Mouse (Mus musculus) B cell, adult 67 days (primary cell): Measurements from ENCODE around the gene Cd300ld3. TPM values are rescaled to one million over a fixed set of nuclear protein-coding genes. Genes with fewer than 3 reads are reported as not detected.

ENCODE experiments used
- total RNA-seq, 2 experiments: library from RNA; stranded (reverse); gene quantifications; 4 replicates each; pipeline ENCODE4 v1.2.4; 2023

The Cd300ld3 gene
- total RNA-seq: not detected

DNA sequence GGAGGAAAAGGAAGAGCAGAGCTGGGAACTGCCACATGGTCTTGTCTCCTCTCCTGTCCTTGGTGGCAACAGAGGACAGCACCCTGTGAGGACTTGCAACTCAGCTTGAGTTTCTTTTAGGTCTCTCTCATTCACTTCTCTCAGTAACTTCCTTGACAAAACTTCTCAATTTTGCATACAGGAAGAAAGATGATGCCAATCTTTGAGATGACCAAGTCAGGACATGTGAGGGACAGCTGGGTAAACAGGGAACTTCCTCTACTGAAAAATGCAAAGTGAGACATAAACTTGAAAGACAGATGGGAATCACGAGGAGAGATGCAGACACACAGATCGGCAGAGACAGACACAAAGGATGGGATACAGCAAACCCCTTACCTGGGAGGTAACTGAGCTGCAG is at the start of gene Cd300ld3:
Gene Cd300ld3, minus strand, starts transcription at position 151 of the 400 bp plus-strand sequence.

DNA sequence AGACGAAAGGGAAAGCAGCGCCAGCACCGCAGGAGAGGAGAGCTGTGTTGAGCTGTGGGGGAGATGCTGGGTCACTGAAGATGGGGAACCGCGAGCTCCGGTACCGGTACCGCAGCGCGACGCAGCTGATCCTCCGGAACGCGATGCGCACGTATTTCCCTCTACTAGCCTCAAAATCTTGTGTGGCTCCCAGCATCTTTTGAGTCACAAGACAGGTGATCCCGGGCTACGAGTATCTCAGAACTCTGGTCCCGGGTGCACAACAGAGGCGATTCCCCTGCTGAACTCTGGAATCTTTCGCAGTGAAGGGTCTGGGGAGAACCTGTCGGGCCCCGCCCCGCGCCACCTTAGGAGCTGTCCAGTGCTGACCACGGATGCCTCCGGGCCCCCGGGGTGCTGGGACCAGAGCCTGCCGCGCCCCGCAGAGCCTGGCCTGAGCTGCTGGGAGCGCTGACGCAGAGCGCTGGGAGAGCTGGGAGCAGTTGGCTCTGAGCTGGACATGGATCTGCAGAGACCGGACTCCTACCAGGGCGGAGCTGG is 43.2 kb upstream of the Cd300ld3 start, which contains the start of gene Rab37:
Gene Rab37, plus strand, starts transcription at position 70 of the 540 bp plus-strand sequence.

DNA sequence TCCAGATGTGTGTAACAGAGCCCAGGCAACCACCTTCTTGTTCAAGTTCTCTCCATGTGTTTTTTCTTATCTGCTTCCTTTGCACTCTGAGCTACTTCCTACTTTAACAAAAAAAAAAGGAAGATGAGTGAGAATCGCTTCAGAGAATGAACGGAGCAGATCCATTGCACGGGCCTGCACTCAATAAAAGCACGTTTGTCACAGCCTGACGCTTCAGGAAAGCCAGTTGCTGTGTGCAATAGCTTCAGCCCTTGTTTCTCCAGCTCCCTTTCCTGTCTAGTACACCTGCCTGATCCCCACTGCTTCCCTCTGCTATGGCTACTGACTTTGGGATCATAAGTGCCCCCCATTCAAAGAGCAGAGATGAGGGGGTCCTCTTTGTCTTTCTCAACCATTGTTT is 13.9 kb upstream of the Cd300ld3 start, which contains the start of gene Cd300e:
Gene Cd300e, minus strand, starts transcription at position 101 of the 400 bp plus-strand sequence.

DNA sequence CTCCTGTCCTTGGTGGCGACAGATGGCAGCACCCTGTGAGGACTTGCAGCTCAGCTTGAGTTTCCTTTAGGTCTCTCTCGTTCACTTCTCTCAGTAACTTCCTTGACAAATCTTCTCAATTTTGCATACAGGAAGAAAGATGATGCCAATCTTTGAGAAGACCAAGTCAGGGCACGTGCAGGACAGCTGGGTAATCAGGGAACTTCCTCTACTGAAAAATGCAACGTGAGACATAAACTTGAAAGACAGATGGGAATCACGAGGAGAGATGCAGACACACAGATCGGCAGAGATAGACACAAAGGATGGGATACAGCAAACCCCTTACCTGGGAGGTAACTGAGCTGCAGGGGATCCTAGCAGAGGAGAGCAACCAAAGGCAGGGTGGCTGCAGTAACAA is 10.5 kb downstream of the Cd300ld3 start, which contains the start of gene Cd300ld5:
Gene Cd300ld5, minus strand, starts transcription at position 101 of the 400 bp plus-strand sequence.

DNA sequence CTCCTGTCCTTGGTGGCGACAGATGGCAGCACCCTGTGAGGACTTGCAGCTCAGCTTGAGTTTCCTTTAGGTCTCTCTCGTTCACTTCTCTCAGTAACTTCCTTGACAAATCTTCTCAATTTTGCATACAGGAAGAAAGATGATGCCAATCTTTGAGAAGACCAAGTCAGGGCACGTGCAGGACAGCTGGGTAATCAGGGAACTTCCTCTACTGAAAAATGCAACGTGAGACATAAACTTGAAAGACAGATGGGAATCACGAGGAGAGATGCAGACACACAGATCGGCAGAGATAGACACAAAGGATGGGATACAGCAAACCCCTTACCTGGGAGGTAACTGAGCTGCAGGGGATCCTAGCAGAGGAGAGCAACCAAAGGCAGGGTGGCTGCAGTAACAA is 21.3 kb downstream of the Cd300ld3 start, which contains the start of gene Cd300ld4:
Gene Cd300ld4, minus strand, starts transcription at position 101 of the 400 bp plus-strand sequence.

DNA sequence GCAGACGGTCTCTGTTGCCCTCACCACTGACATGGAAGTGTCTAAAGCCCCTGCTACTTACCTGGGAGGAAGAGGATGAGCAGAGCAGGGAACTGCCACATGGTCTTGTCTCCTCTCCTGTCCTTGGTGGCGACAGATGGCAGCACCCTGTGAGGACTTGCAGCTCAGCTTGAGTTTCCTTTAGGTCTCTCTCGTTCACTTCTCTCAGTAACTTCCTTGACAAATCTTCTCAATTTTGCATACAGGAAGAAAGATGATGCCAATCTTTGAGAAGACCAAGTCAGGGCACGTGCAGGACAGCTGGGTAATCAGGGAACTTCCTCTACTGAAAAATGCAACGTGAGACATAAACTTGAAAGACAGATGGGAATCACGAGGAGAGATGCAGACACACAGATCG is 32.1 kb downstream of the Cd300ld3 start, which contains the start of gene Cd300ld2:
Gene Cd300ld2, minus strand, starts transcription at position 101 of the 400 bp plus-strand sequence.

DNA sequence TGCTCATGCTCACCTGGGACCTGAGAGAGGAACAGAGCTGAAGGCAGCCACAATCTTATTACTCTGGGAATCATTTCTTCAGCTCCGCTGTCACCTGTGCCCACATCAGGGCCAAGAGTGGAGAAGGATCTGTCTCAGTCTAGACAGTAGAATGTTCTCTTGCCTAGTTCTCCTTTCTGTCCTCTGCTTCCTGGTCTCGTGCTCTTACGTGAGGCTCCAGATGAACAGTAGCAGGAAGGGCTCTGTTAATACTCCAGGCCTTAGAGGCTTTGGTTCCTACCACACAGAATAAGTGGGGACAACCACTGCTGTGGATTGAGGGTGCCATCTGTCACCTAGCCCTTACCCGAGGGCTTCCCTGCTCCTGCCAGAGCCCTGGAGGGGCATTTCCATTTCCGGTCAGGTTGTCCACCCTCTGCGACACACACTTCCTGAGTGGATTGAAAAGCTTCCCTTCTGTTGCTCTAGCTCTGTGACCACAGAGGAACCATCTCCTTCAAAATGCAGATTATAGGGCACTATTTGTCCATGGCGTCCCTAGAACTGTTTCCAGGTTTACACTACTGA is 46.7 kb downstream of the Cd300ld3 start, which contains the start of gene Cd300c2:
Gene Cd300c2, minus strand, starts transcription at position 407 of the 567 bp plus-strand sequence.

Other genes starting within 250 kb of the Cd300ld3 start
- not detected for gene Gpr142, start 249.5 kb downstream of the Cd300ld3 start, total RNA-seq
- gene Gprc5c, start 197.3 kb downstream of the Cd300ld3 start, total RNA-seq: not detected
- under 1 TPM; 0.30 to 0.78 TPM for gene Cd300a, start 158.4 kb downstream of the Cd300ld3 start, total RNA-seq
- not detected for gene Cd300lb, start 114.0 kb downstream of the Cd300ld3 start, total RNA-seq
- not detected for gene Cd300c, start 79.3 kb downstream of the Cd300ld3 start, total RNA-seq
- under 1 TPM; 0.59 to 0.61 TPM for gene Cd300ld, start 58.5 kb downstream of the Cd300ld3 start, total RNA-seq
- gene Cd300c2, start 46.5 kb downstream of the Cd300ld3 start, total RNA-seq: 1 to 10 TPM in 1 of 2 experiments, under 1 TPM in 1; 0.47 to 1.2 TPM
- not detected for gene Cd300ld2, start 32.2 kb downstream of the Cd300ld3 start, total RNA-seq
- gene Cd300ld4, start 21.4 kb downstream of the Cd300ld3 start, total RNA-seq: not detected
- gene Cd300ld5, start 10.6 kb downstream of the Cd300ld3 start, total RNA-seq: not detected
- gene Cd300e, start 13.8 kb upstream of the Cd300ld3 start, total RNA-seq: under 1 TPM in 1 of 2 experiments, not detected in 1; 0.67 TPM
- gene Rab37, start 43.0 kb upstream of the Cd300ld3 start, total RNA-seq: 1 to 10 TPM; 6.3 to 8.4 TPM
- gene Cd300lf, start 85.6 kb upstream of the Cd300ld3 start, total RNA-seq: 10 to 100 TPM in 1 of 2 experiments, 1 to 10 TPM in 1; 6.3 to 12.4 TPM
- 10 to 100 TPM; 83.4 to 90.5 TPM for gene Slc9a3r1, start 114.9 kb upstream of the Cd300ld3 start, total RNA-seq
- 10 to 100 TPM; 11.5 to 20.2 TPM for gene Tmem104, start 139.1 kb upstream of the Cd300ld3 start, total RNA-seq
- gene Nat9, start 139.4 kb upstream of the Cd300ld3 start, total RNA-seq: 10 to 100 TPM; 17.5 to 21.0 TPM
- not detected for gene Grin2c, start 218.8 kb upstream of the Cd300ld3 start, total RNA-seq
- gene Fdxr, start 228.6 kb upstream of the Cd300ld3 start, total RNA-seq: 10 to 100 TPM; 21.8 to 23.8 TPM
- under 1 TPM in 1 of 2 experiments, not detected in 1; 0.33 TPM for gene Fads6, start 249.3 kb upstream of the Cd300ld3 start, total RNA-seq